9 mouse cellular contexts compared by ENCODE assay signal in the genomic region with DNA sequence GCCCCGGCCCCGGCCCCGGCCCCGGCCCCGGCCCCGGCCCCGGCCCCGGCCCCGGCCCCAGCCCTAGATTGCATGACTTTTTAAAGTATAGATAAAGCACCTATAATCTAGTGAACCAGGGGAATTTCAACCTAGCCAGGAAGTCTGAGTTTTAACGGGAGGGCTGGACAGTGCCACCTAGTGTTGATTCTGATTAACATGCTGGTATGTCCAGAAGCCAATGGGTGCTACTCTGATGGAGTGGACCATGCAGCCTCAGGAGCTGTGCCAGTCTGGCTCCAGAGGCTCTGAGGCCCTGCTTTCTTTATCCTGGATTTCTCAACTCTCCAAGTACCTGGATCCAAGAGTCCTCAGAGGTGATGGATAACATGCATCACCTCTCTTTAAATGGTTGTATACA. TPM values are rescaled to one million over a fixed set of nuclear protein-coding genes. Genes with fewer than 3 reads are reported as not detected.
DNase-seq lines count a peak whose midpoint lies in the region; TF ChIP-seq lines count a peak whose summit lies in the region.
"Had no signal": no experiment of that assay in that cellular context is flagged by ENCODE, and none has a peak within 500 bp of the region (broad histone marks: within the 10 kb centered on the region; RNA-seq: fewer than 3 reads in every experiment).

No protein-coding gene starts in this region.

- WGBS in cerebellum, adult 2 months = 75% methylated on average over 10 of the region's 10 CpGs
- 74% methylated on average over 10 of the region's 10 CpGs for WGBS in forebrain, embryonic 10.5 days

- TF ChIP-seq POLR2A in cerebellum, adult 2 months (IDR thresholded peaks at IDR 0.05; ENCODE audit: borderline replicate concordance, insufficient read depth, low read length) = no peak

- no peaks in the 10 kb centered on the region for H3K4me1 ChIP-seq in cerebellum, adult 2 months (ENCODE audit: control insufficient read depth, insufficient read depth, low read length)
- no peaks in the 10 kb centered on the region for H3K4me1 ChIP-seq in forebrain, embryonic 10.5 days
- H3K4me1 ChIP-seq: lung, embryonic 15.5 days had no signal

- no peaks in the 10 kb centered on the region for H3K27me3 ChIP-seq in cerebellum, adult 2 months (ENCODE audit: control insufficient read depth, insufficient read depth, low read length)
- no peaks in the 10 kb centered on the region for H3K27me3 ChIP-seq in forebrain, embryonic 10.5 days (ENCODE audit: poor library complexity, severe bottlenecking)
- H3K27me3 ChIP-seq: lung, embryonic 15.5 days had no signal

- H3K27ac ChIP-seq in cerebellum, adult 2 months (ENCODE audit: insufficient read depth, low read length) = no peak overlapping the region
- H3K27ac ChIP-seq in forebrain, embryonic 10.5 days = no peak overlapping the region
- H3K27ac ChIP-seq: lung, embryonic 15.5 days had no signal

- H3K9me3 ChIP-seq in forebrain, embryonic 10.5 days = no peaks in the 10 kb centered on the region
- H3K9me3 ChIP-seq: lung, embryonic 15.5 days had no signal

- peak in 1 of 2 experiments; percentile 21 for DNase-seq in cerebellum, adult 2 months
- no peak for DNase-seq in cerebellum, adult 9-11 months
- DNase-seq in left cerebral cortex, adult 18-20 months (ENCODE audit: low spot score in 2 of 2) = peak; percentile 15 to 27
- DNase-seq in left cerebral cortex, adult 8-10 months (ENCODE audit: low spot score in 2 of 2) = no peak
- DNase-seq in ZHBTc4 (ENCODE audit: low read depth, low spot score) = peak; percentile 66
- peak; percentile 28 to 34 for DNase-seq in left cerebral cortex, postnatal 25 days (ENCODE audit: low spot score in 2 of 2)
- peak; percentile 44 for DNase-seq in thymus, postnatal 4 days
- no peak for DNase-seq in forebrain, embryonic 10.5 days (ENCODE audit: extremely low spot score, low spot score)

- peak; percentile 53; the same call in 1 of the 2 replicates for TF ChIP-seq CTCF in cerebellum, adult 2 months (IDR thresholded peaks at IDR 0.05; ENCODE audit: borderline replicate concordance, insufficient read depth, low read depth, low read length)

- intact Hi-C loops in left cerebral cortex, postnatal 25 days (cut with DNase I) = no loop called here

- H3K36me3 ChIP-seq in forebrain, embryonic 10.5 days (replicated peaks) = no peaks in the 10 kb centered on the region
- H3K36me3 ChIP-seq: lung, embryonic 15.5 days had no signal

- H3K4me3 ChIP-seq in cerebellum, adult 2 months (replicated peaks; ENCODE audit: insufficient read depth, low read depth, low read length) = no peak overlapping the region
- no peak overlapping the region for H3K4me3 ChIP-seq in forebrain, embryonic 10.5 days
- H3K4me3 ChIP-seq: lung, embryonic 15.5 days had no signal

RNA-seq across cellular contexts. Expression of a gene that starts 35.8 kb away (rescaled TPM):
- 0.05 and 0.13 TPM in 2 replicates for polyA plus RNA-seq in cerebellum, adult 2 months (2012; rRNA removed)
- under 1 TPM in 1 of 2 experiments, not detected in 1; 0.16 TPM for total RNA-seq in left cerebral cortex, adult 18-20 months (2021)
- total RNA-seq in left cerebral cortex, adult 8-10 months (2022) = under 1 TPM; 0.20 to 0.57 (median 0.32) TPM
- under 1 TPM; 0.11 to 0.25 TPM for total RNA-seq in left cerebral cortex, postnatal 25 days (2021)
- polyA plus RNA-seq in forebrain, embryonic 10.5 days (2016; fragmentation: Nextera tagmentation; extraction: Ambion mirVana) = 0.12 TPM in 1 of 2 replicates, not detected in the other

Comparison
In these comparisons a context has a peak if more than half of its experiments do, and no peak if none do; other contexts are left out.
1. DNase-seq: peak in left cerebral cortex, adult 18-20 months (2 of 2), ZHBTc4 (single experiment), left cerebral cortex, postnatal 25 days (2 of 2) and thymus, postnatal 4 days (single experiment); none in cerebellum, adult 9-11 months (single experiment), left cerebral cortex, adult 8-10 months (0 of 2) and forebrain, embryonic 10.5 days (single experiment).